Mouse (Mus musculus): ENCODE measurements at regions not wholly inside any gene's neighbourhood (a gene's known extent, or its start where the extent isn't known, plus 50 kb on each side); places are given as distances from the start of the nearest gene placed in this dataset.

GRCm38 (mm10) chr15:64470743-64471142 lies 346.8 kb upstream of the Gm21798 start:
- H3K36me3 ChIP-seq (ENCODE audit: control insufficient read depth, insufficient read depth, low read length, poor library complexity, severe bottlenecking) = no peaks in the 10 kb centered on the region
- no peak overlapping the region for H3K9ac ChIP-seq (ENCODE audit: low read depth, poor library complexity, severe bottlenecking)
- H3K4me3 ChIP-seq (ENCODE audit: low read depth, low read length) = no peak overlapping the region
- no peaks in the 10 kb centered on the region for H3K9me3 ChIP-seq (replicated peaks; ENCODE audit: control insufficient read depth, insufficient read depth, low read length, poor library complexity, severe bottlenecking)
- no peak overlapping the region for H3K27ac ChIP-seq (ENCODE audit: insufficient read depth, low read length)
- H3K4me1 ChIP-seq (ENCODE audit: control insufficient read depth, insufficient read depth, low read length) = no peaks in the 10 kb centered on the region
- H3K27me3 ChIP-seq (ENCODE audit: control insufficient read depth, insufficient read depth, low read length, poor library complexity, severe bottlenecking) = 0 out of 2 replicates have a peak, but pooled peaks cover 1% of the 10 kb centered on the region
- TF ChIP-seq EP300 (IDR thresholded peaks at IDR 0.05; ENCODE audit: insufficient read depth, low read depth, low read length) (no peak), POLR2A (IDR thresholded peaks at IDR 0.05; ENCODE audit: insufficient read depth, low read length) (no peak), CTCF (IDR thresholded peaks at IDR 0.05; ENCODE audit: low read depth, low read length) (no peak)

- no peak overlapping the region for H3K4me3 ChIP-seq (ENCODE audit: low read depth, low read length)
- H3K27me3 ChIP-seq (ENCODE audit: control insufficient read depth, insufficient read depth, low read length, poor library complexity, severe bottlenecking) = 0 out of 2 replicates have a peak, but pooled peaks cover 1% of the 10 kb centered on the region
- TF ChIP-seq EP300 (IDR thresholded peaks at IDR 0.05; ENCODE audit: insufficient read depth, low read depth, low read length) (no peak), CTCF (IDR thresholded peaks at IDR 0.05; ENCODE audit: low read depth, low read length) (no peak), POLR2A (IDR thresholded peaks at IDR 0.05; ENCODE audit: insufficient read depth, low read length) (no peak)
- no peak overlapping the region for H3K9ac ChIP-seq (ENCODE audit: low read depth, poor library complexity, severe bottlenecking)
- no peaks in the 10 kb centered on the region for H3K9me3 ChIP-seq (replicated peaks; ENCODE audit: control insufficient read depth, insufficient read depth, low read length, poor library complexity, severe bottlenecking)
- H3K36me3 ChIP-seq (ENCODE audit: control insufficient read depth, insufficient read depth, low read length, poor library complexity, severe bottlenecking) = no peaks in the 10 kb centered on the region
- no peaks in the 10 kb centered on the region for H3K4me1 ChIP-seq (ENCODE audit: control insufficient read depth, insufficient read depth, low read length)
- H3K27ac ChIP-seq (ENCODE audit: insufficient read depth, low read length) = no peak overlapping the region
These were observed 345.9 kb upstream of the Gm21798 start for GRCm38 (mm10) chr15:64471597-64471996.

GRCm38 (mm10) chr15:64474236-64474635 lies 343.3 kb upstream of the Gm21798 start:
- H3K4me3 ChIP-seq (ENCODE audit: low read depth, low read length) = no peak overlapping the region

GRCm38 (mm10) chr15:64477131-64477530 lies 340.4 kb upstream of the Gm21798 start:
- H3K36me3 ChIP-seq (ENCODE audit: control insufficient read depth, insufficient read depth, low read length, poor library complexity, severe bottlenecking) = no peaks in the 10 kb centered on the region
- no peaks in the 10 kb centered on the region for H3K9me3 ChIP-seq (replicated peaks; ENCODE audit: control insufficient read depth, insufficient read depth, low read length, poor library complexity, severe bottlenecking)
- no peaks in the 10 kb centered on the region for H3K27me3 ChIP-seq (ENCODE audit: control insufficient read depth, insufficient read depth, low read length, poor library complexity, severe bottlenecking)
- no peak overlapping the region for H3K9ac ChIP-seq (ENCODE audit: low read depth, poor library complexity, severe bottlenecking)
- TF ChIP-seq EP300 (IDR thresholded peaks at IDR 0.05; ENCODE audit: insufficient read depth, low read depth, low read length) (no peak), POLR2A (IDR thresholded peaks at IDR 0.05; ENCODE audit: insufficient read depth, low read length) (no peak), CTCF (IDR thresholded peaks at IDR 0.05; ENCODE audit: low read depth, low read length) (no peak)
- no peak overlapping the region for H3K27ac ChIP-seq (ENCODE audit: insufficient read depth, low read length)
- no peaks in the 10 kb centered on the region for H3K4me1 ChIP-seq (ENCODE audit: control insufficient read depth, insufficient read depth, low read length)
- no peak overlapping the region for H3K4me3 ChIP-seq (ENCODE audit: low read depth, low read length)

More at GRCm38 (mm10) chr15:64474236-64474635, 343.3 kb upstream of the Gm21798 start:
- H3K9me3 ChIP-seq (replicated peaks; ENCODE audit: control insufficient read depth, insufficient read depth, low read length, poor library complexity, severe bottlenecking) = no peaks in the 10 kb centered on the region
- H3K36me3 ChIP-seq (ENCODE audit: control insufficient read depth, insufficient read depth, low read length, poor library complexity, severe bottlenecking) = no peaks in the 10 kb centered on the region
- TF ChIP-seq CTCF (IDR thresholded peaks at IDR 0.05; ENCODE audit: low read depth, low read length) = no peak
- no peak for TF ChIP-seq EP300 (IDR thresholded peaks at IDR 0.05; ENCODE audit: insufficient read depth, low read depth, low read length)
- no peak for TF ChIP-seq POLR2A (IDR thresholded peaks at IDR 0.05; ENCODE audit: insufficient read depth, low read length)
- H3K4me1 ChIP-seq (ENCODE audit: control insufficient read depth, insufficient read depth, low read length) = no peaks in the 10 kb centered on the region
- no peak overlapping the region for H3K27ac ChIP-seq (ENCODE audit: insufficient read depth, low read length)
- H3K9ac ChIP-seq (ENCODE audit: low read depth, poor library complexity, severe bottlenecking) = no peak overlapping the region
- no peaks in the 10 kb centered on the region for H3K27me3 ChIP-seq (ENCODE audit: control insufficient read depth, insufficient read depth, low read length, poor library complexity, severe bottlenecking)

GRCm38 (mm10) chr15:64480625-64481024 lies 336.9 kb upstream of the Gm21798 start:
- Histone ChIP-seq H3K9ac (ENCODE audit: low read depth, poor library complexity, severe bottlenecking) (no peak overlapping the region), H3K4me3 (ENCODE audit: low read depth, low read length) (no peak overlapping the region), H3K27ac (ENCODE audit: insufficient read depth, low read length) (no peak overlapping the region), H3K4me1 (ENCODE audit: control insufficient read depth, insufficient read depth, low read length) (no peaks in the 10 kb centered on the region), H3K27me3 (ENCODE audit: control insufficient read depth, insufficient read depth, low read length, poor library complexity, severe bottlenecking) (no peaks in the 10 kb centered on the region), H3K36me3 (ENCODE audit: control insufficient read depth, insufficient read depth, low read length, poor library complexity, severe bottlenecking) (no peaks in the 10 kb centered on the region), H3K9me3 (replicated peaks; ENCODE audit: control insufficient read depth, insufficient read depth, low read length, poor library complexity, severe bottlenecking) (no peaks in the 10 kb centered on the region)
- TF ChIP-seq POLR2A (IDR thresholded peaks at IDR 0.05; ENCODE audit: insufficient read depth, low read length) = no peak
- no peak for TF ChIP-seq CTCF (IDR thresholded peaks at IDR 0.05; ENCODE audit: low read depth, low read length)
- no peak for TF ChIP-seq EP300 (IDR thresholded peaks at IDR 0.05; ENCODE audit: insufficient read depth, low read depth, low read length)

GRCm38 (mm10) chr15:64481226-64481625 lies 336.3 kb upstream of the Gm21798 start:
- no peak overlapping the region for H3K4me3 ChIP-seq (ENCODE audit: low read depth, low read length)
- no peaks in the 10 kb centered on the region for H3K9me3 ChIP-seq (replicated peaks; ENCODE audit: control insufficient read depth, insufficient read depth, low read length, poor library complexity, severe bottlenecking)
- TF ChIP-seq POLR2A (IDR thresholded peaks at IDR 0.05; ENCODE audit: insufficient read depth, low read length) = no peak
- TF ChIP-seq CTCF (IDR thresholded peaks at IDR 0.05; ENCODE audit: low read depth, low read length) = no peak
- TF ChIP-seq EP300 (IDR thresholded peaks at IDR 0.05; ENCODE audit: insufficient read depth, low read depth, low read length) = no peak
- H3K36me3 ChIP-seq (ENCODE audit: control insufficient read depth, insufficient read depth, low read length, poor library complexity, severe bottlenecking) = no peaks in the 10 kb centered on the region
- no peaks in the 10 kb centered on the region for H3K4me1 ChIP-seq (ENCODE audit: control insufficient read depth, insufficient read depth, low read length)
- H3K27me3 ChIP-seq (ENCODE audit: control insufficient read depth, insufficient read depth, low read length, poor library complexity, severe bottlenecking) = no peaks in the 10 kb centered on the region
- no peak overlapping the region for H3K9ac ChIP-seq (ENCODE audit: low read depth, poor library complexity, severe bottlenecking)
- H3K27ac ChIP-seq (ENCODE audit: insufficient read depth, low read length) = no peak overlapping the region

Data from ES-Bruce4 (cell line).